Comparison of ENCODE assay signal across 8 mouse cellular contexts in the genomic region with DNA sequence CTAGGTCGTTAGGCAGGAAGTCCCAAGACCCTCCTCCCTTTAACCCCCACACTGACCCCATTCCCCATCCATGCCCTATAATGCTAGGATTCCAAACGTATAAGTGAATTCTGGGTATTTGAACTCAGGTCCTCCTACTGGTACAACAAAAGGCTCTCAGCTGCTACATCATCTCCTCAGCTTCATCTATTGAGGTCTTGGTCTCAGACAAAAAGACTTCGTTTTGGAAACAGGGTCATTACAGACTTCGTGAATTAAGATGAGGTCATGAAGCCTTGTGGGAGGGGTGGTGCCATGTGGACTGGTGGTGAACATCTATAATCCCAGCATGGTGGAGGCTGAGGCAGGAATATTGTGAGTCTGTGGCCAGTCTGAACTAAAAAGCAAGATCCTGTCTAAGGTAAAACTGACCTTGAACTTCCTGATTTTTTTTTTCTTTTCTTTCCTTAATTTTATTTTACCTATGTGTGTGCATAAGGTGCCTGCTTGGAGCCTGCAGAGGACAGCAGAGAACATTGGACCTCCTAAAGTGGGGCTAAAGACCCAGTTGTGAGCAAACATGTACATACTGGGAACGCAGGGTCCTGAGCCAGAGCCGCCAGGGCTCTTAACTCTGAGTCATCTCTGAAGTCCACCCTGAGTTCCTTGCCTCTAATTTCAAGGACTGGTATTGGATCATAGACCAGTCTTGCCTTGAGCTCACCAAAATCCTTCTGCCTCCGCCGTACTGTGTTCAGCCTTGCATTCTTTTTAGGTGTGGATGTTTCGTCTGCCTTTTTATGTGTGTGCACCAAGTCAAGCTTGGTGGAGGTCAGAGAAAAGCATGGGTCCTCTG. TPM values are rescaled to one million over a fixed set of nuclear protein-coding genes. Genes with fewer than 3 reads are reported as not detected.
A peak's percentile ranks its signal among the peaks of the same experiment; 100 is the strongest.
DNase-seq lines count a peak whose midpoint lies in the region; ATAC-seq and TF ChIP-seq lines count a peak whose summit lies in the region.

No protein-coding gene starts in this region.

- WGBS in thymus, adult 2 months = 60% methylated on average over 9 of the region's 9 CpGs
- WGBS in liver, embryonic 11.5 days = 69% methylated on average over 9 of the region's 9 CpGs
- WGBS in stomach, postnatal 0 days = 50% methylated on average over 9 of the region's 9 CpGs

- no peak for TF ChIP-seq POLR2A in thymus, adult 2 months (IDR thresholded peaks at IDR 0.05; ENCODE audit: control insufficient read depth, extremely low read depth, insufficient read depth, low read length, poor library complexity)

- no peak for TF ChIP-seq CTCF in thymus, adult 2 months (IDR thresholded peaks at IDR 0.05; ENCODE audit: borderline replicate concordance, control insufficient read depth, extremely low read depth, insufficient read depth, low read length, poor library complexity)
- TF ChIP-seq CTCF in stomach, postnatal 0 days (IDR thresholded peaks at IDR 0.05; ENCODE audit: low read depth) = no peak

- H3K27ac ChIP-seq in thymus, adult 2 months (ENCODE audit: control insufficient read depth, insufficient read depth, low read length) = peak overlapping the region; percentile 75
- H3K27ac ChIP-seq in liver, embryonic 11.5 days (ENCODE audit: low read depth, low read length) = peak overlapping the region; percentile 74
- peak overlapping the region; percentile 86 for H3K27ac ChIP-seq in stomach, postnatal 0 days (replicated peaks)

- ATAC-seq in liver, embryonic 11.5 days (replicated peaks; ENCODE audit: low FRiP score) = 0 out of 2 replicates have a peak, but pooled peaks have one; percentile 8
- 0 out of 2 replicates have a peak, but pooled peaks have one; percentile 1 for ATAC-seq in stomach, postnatal 0 days (ENCODE audit: low FRiP score, low TSS enrichment)

- no peaks in the 10 kb centered on the region for H3K27me3 ChIP-seq in thymus, adult 2 months (ENCODE audit: control insufficient read depth, insufficient read depth, low read length)
- no peaks in the 10 kb centered on the region for H3K27me3 ChIP-seq in liver, embryonic 11.5 days (replicated peaks; ENCODE audit: control insufficient read depth, insufficient read depth, low read length)
- H3K27me3 ChIP-seq in stomach, postnatal 0 days (ENCODE audit: control insufficient read depth, insufficient read depth, low read length) = no peaks in the 10 kb centered on the region

- TF ChIP-seq EP300 in stomach, postnatal 0 days (optimal IDR thresholded peaks at IDR 0.05) = no peak

- no peaks in the 10 kb centered on the region for H3K36me3 ChIP-seq in thymus, adult 2 months (ENCODE audit: control insufficient read depth, insufficient read depth, low read length)
- H3K36me3 ChIP-seq in liver, embryonic 11.5 days (ENCODE audit: control insufficient read depth, insufficient read depth, low read length) = peaks cover 9% of the 10 kb centered on the region
- peaks cover 9% of the 10 kb centered on the region; the same call in 1 of the 2 replicates for H3K36me3 ChIP-seq in stomach, postnatal 0 days (ENCODE audit: control insufficient read depth, insufficient read depth, low read length)

- DNase-seq in embryo, embryonic 10.5 days (ENCODE audit: low spot score) = peak; percentile 5
- DNase-seq in embryo, embryonic 10 days (ENCODE audit: low spot score) = no peak
- DNase-seq in thymus, adult 2 months = no peak
- DNase-seq in thymus, postnatal 25 days = no peak
- no peak for DNase-seq in liver, embryonic 11.5 days (ENCODE audit: low spot score)
- no peak for DNase-seq in stomach, postnatal 0 days (ENCODE audit: low spot score)
- DNase-seq in ovary, adult 18-20 months (ENCODE audit: low spot score) = no peak
- DNase-seq in right cerebral cortex, adult 18-20 months = no peak

- peak overlapping the region; percentile 70 for H3K9ac ChIP-seq in liver, embryonic 11.5 days (ENCODE audit: low read depth, low read length)
- 0 out of 2 replicates have a peak overlapping the region, but pooled peaks have one; percentile 23 for H3K9ac ChIP-seq in stomach, postnatal 0 days (ENCODE audit: low read length)

- peak overlapping the region; percentile 65 for H3K4me3 ChIP-seq in thymus, adult 2 months (ENCODE audit: control insufficient read depth, insufficient read depth, low read length)
- H3K4me3 ChIP-seq in liver, embryonic 11.5 days (ENCODE audit: low read depth, low read length) = peak overlapping the region; percentile 89
- no peak overlapping the region for H3K4me3 ChIP-seq in stomach, postnatal 0 days (ENCODE audit: low read depth, low read length)

- no peaks in the 10 kb centered on the region for H3K9me3 ChIP-seq in liver, embryonic 11.5 days (ENCODE audit: control insufficient read depth, low read length)
- H3K9me3 ChIP-seq in stomach, postnatal 0 days (ENCODE audit: control insufficient read depth, low read length) = no peaks in the 10 kb centered on the region

- peak overlapping the region; percentile 94 for H3K4me2 ChIP-seq in liver, embryonic 11.5 days
- peak overlapping the region; percentile 97 for H3K4me2 ChIP-seq in stomach, postnatal 0 days (replicated peaks; ENCODE audit: low read depth)

- H3K4me1 ChIP-seq in thymus, adult 2 months (replicated peaks; ENCODE audit: control insufficient read depth, insufficient read depth, low read length) = peaks cover 38% of the 10 kb centered on the region
- H3K4me1 ChIP-seq in liver, embryonic 11.5 days (replicated peaks; ENCODE audit: control insufficient read depth, insufficient read depth, low read length) = peaks cover 17% of the 10 kb centered on the region
- no peaks in the 10 kb centered on the region for H3K4me1 ChIP-seq in stomach, postnatal 0 days (replicated peaks; ENCODE audit: control insufficient read depth, insufficient read depth)

RNA-seq across cellular contexts. Expression of a gene that starts 0.8 kb away (rescaled TPM):
- polyA plus RNA-seq in thymus, adult 2 months (2012; rRNA removed) = 141 and 143 TPM in 2 replicates
- polyA plus RNA-seq in liver, embryonic 11.5 days (2014; fragmentation: Nextera tagmentation; extraction: Ambion mirVana) = 53.8 and 59.7 TPM in 2 replicates
- polyA plus RNA-seq in stomach, postnatal 0 days (2015; fragmentation: Nextera tagmentation; extraction: Ambion mirVana) = 27.1 and 27.9 TPM in 2 replicates

RNA-seq across cellular contexts. Expression of a gene that starts 7.0 kb away (rescaled TPM):
- 1,004 and 1,040 TPM in 2 replicates for polyA plus RNA-seq in thymus, adult 2 months (2012; rRNA removed)
- 12.9 and 14.2 TPM in 2 replicates for polyA plus RNA-seq in liver, embryonic 11.5 days (2014; fragmentation: Nextera tagmentation; extraction: Ambion mirVana)
- polyA plus RNA-seq in stomach, postnatal 0 days (2015; fragmentation: Nextera tagmentation; extraction: Ambion mirVana) = 5.2 and 5.7 TPM in 2 replicates

RNA-seq across cellular contexts. Expression of a gene that starts 27.7 kb away (rescaled TPM):
- 12.8 and 12.9 TPM in 2 replicates for polyA plus RNA-seq in thymus, adult 2 months (2012; rRNA removed)
- 0.26 and 1.2 TPM in 2 replicates for polyA plus RNA-seq in liver, embryonic 11.5 days (2014; fragmentation: Nextera tagmentation; extraction: Ambion mirVana)
- polyA plus RNA-seq in stomach, postnatal 0 days (2015; fragmentation: Nextera tagmentation; extraction: Ambion mirVana) = 1.3 and 1.9 TPM in 2 replicates

RNA-seq across cellular contexts. Expression of a gene that starts 29.5 kb away (rescaled TPM):
- 365 and 553 TPM in 2 replicates for polyA plus RNA-seq in thymus, adult 2 months (2012; rRNA removed)
- 194 and 203 TPM in 2 replicates for polyA plus RNA-seq in liver, embryonic 11.5 days (2014; fragmentation: Nextera tagmentation; extraction: Ambion mirVana)
- polyA plus RNA-seq in stomach, postnatal 0 days (2015; fragmentation: Nextera tagmentation; extraction: Ambion mirVana) = 42.3 and 52.0 TPM in 2 replicates

RNA-seq across cellular contexts. Expression of a gene that starts 50.2 kb away (rescaled TPM):
- polyA plus RNA-seq in thymus, adult 2 months (2012; rRNA removed) = 6.5 and 41.6 TPM in 2 replicates
- 1.4 and 4.3 TPM in 2 replicates for polyA plus RNA-seq in liver, embryonic 11.5 days (2014; fragmentation: Nextera tagmentation; extraction: Ambion mirVana)
- 8.0 and 10.5 TPM in 2 replicates for polyA plus RNA-seq in stomach, postnatal 0 days (2015; fragmentation: Nextera tagmentation; extraction: Ambion mirVana)

Comparison
In these comparisons a context has a peak if more than half of its experiments do, and no peak if none do; other contexts are left out.
1. RNA of a gene that starts 7.0 kb away (polyA plus RNA-seq): 1,004 to 1,040 TPM in thymus, adult 2 months; 12.9 to 14.2 TPM in liver, embryonic 11.5 days and 5.2 to 5.7 TPM in stomach, postnatal 0 days; every median in the first group is over 10 times any median in the second.
2. Peak in every context shown above with its lines, with median percentiles within 50 percentile points of each other: H3K27ac ChIP-seq.